Mouse (Mus musculus) hindbrain, embryonic 14.5 days (tissue): ENCODE measurements at regions not wholly inside any gene's neighbourhood (a gene's known extent, or its start where the extent isn't known, plus 50 kb on each side); places are given as distances from the start of the nearest gene placed in this dataset.
A peak's percentile ranks its signal among the peaks of the same experiment; 100 is the strongest.
"Not testable (repeated sequence)": the region's sequence is repeated elsewhere in the genome, so short reads cannot be mapped to it uniquely, and the experiment has no call there.

ENCODE experiments used
- ATAC-seq: fragments of 200-750 bp; cut with Nextera tagmentation; 2 replicates; pipeline ENCODE4 v1.8.0; 2017; ENCODE audit warnings: moderate number of reproducible peaks, mild to moderate bottlenecking, moderate TSS enrichment, moderate library complexity; ENCODE audit not compliant: low FRiP score
- DNase-seq: peaks from one replicate; pipeline ENCODE4 v3.0.0-alpha.2; 2015; ENCODE audit warnings: low spot score
- H3K27ac ChIP-seq: fragments of 300-500 bp; sonication (generic); 2 replicates; pipeline ENCODE4 v1.5.1; 2014; ENCODE audit warnings: mild to moderate bottlenecking, moderate library complexity
- H3K27me3 ChIP-seq: fragments of 300-500 bp; sonication (generic); 2 replicates; pipeline ENCODE4 v1.6.1; 2014; ENCODE audit warnings: mild to moderate bottlenecking, low read length, mixed read lengths; ENCODE audit not compliant: control insufficient read depth, insufficient read depth
- H3K36me3 ChIP-seq: fragments of 300-500 bp; sonication (generic); replicated peaks from 2 replicates; pipeline ENCODE4 v1.6.1; 2014; ENCODE audit not compliant: control insufficient read depth, insufficient read depth
- H3K4me1 ChIP-seq: fragments of 300-500 bp; sonication (generic); replicated peaks from 2 replicates; pipeline ENCODE4 v1.6.1; 2014; ENCODE audit warnings: antibody characterized with exemption, low read length, mixed read lengths; ENCODE audit not compliant: control insufficient read depth, insufficient read depth
- H3K4me2 ChIP-seq: fragments of 300-500 bp; sonication (generic); replicated peaks from 2 replicates; pipeline ENCODE4 v1.6.1; 2014; ENCODE audit warnings: mild to moderate bottlenecking, moderate library complexity
- H3K4me3 ChIP-seq: fragments of 300-500 bp; sonication (generic); replicated peaks from 2 replicates; pipeline ENCODE4 v1.5.1; 2014; ENCODE audit warnings: mild to moderate bottlenecking, low read length
- H3K9ac ChIP-seq: fragments of 300-500 bp; sonication (generic); 2 replicates; pipeline ENCODE4 v1.6.1; 2014
- H3K9me3 ChIP-seq: fragments of 300-500 bp; sonication (generic); 2 replicates; pipeline ENCODE4 v1.6.1; 2016; ENCODE audit warnings: low read length; ENCODE audit not compliant: control insufficient read depth
- WGBS: fragments of 180-500 bp; shearing (Covaris S2); extraction: QIAGEN DNeasy Blood & Tissue Kit; methylation state at CpG from one replicate; pipeline ENCODE4 v1.1.7; 2014; 5-methylcytosine and 5-hydroxymethylcytosine counted together

DNA sequence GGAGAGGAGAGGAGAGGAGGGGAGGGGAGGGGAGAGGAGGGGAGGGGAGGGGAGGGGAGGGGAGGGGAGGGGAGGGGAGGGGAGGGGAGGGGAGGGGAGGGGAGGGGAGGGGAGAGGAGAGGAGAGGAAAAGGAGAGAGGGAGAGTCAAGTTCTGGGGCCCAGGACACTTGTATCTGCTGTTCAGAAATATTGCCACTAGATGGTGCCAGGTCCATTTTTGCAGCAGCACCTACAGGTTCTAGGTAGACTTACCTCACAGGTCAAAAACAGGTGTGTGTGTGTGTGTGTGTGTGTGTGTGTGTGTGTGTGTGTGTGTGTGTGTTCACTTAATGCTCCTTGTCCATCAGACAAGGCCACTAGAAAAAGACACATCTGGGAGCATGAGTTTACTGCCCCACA is 172.5 kb upstream of the Irx4 start:
- H3K27ac ChIP-seq, ATAC-seq, H3K4me2 ChIP-seq, H3K9me3 ChIP-seq, H3K4me3 ChIP-seq, DNase-seq, H3K27me3 ChIP-seq, H3K4me1 ChIP-seq, H3K9ac ChIP-seq, H3K36me3 ChIP-seq: not testable (repeated sequence)

DNA sequence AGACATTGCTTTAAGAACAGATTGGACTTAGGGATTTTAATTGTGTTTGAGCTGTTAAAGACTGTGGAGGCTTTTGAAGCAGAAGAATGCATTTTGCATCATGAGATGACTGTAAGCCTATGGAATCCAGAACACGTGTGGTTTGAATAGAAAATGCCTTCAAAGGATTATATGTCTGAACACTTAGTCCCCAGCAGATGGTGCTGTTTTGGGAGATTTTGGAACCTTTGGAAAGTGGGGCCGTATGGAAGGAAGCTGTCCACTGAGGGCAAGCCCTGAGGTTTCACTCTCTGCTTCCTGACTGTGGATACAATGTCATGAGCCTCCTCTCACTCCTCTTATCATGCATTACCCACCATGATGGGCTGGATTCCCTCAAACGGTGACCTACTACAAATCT is 168.4 kb upstream of the Irx4 start:
- no peak for ATAC-seq
- DNase-seq, result no peak

DNA sequence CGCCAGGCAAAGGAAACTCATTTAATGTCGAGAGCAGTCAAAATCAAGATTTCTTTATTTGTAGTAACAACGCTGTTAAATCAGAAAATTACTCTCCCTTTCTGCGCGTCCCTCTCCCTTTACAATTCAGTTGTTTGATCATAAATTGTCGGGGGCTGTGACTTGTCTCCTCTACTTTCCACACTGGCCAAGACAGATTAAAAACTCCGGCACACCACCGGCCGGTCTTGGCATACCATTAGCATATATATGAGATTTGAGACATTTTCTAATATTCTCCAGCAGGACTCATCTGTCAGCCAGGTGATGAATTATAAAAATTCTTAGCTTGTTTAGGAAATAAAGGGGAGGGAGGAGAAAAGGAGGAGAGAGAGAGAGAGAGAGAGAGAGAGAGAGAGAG is 162.8 kb upstream of the Irx4 start:
- ATAC-seq (no peak), DNase-seq (no peak)
- H3K4me1 ChIP-seq, result 0 out of 2 replicates have a peak, but pooled peaks cover 4% of the 10 kb centered on the region
- H3K9me3 ChIP-seq, result no peaks in the 10 kb centered on the region
- H3K36me3 ChIP-seq, result no peaks in the 10 kb centered on the region
- H3K27me3 ChIP-seq, result no peaks in the 10 kb centered on the region
- H3K4me2 ChIP-seq, result no peak overlapping the region
- no peak overlapping the region for H3K9ac ChIP-seq
- H3K27ac ChIP-seq, result no peak overlapping the region
- 45% methylated on average over 9 of the region's 9 CpGs for WGBS
- H3K4me3 ChIP-seq, result no peak overlapping the region

More for the DNA sequence above, 168.4 kb upstream of the Irx4 start:
- H3K9ac ChIP-seq, result no peak overlapping the region
- H3K36me3 ChIP-seq, result no peaks in the 10 kb centered on the region
- 0 out of 2 replicates have a peak, but pooled peaks cover 2% of the 10 kb centered on the region for H3K4me1 ChIP-seq
- H3K27me3 ChIP-seq, result no peaks in the 10 kb centered on the region
- no peak overlapping the region for H3K27ac ChIP-seq
- WGBS, result 57% methylated on average over 3 of the region's 3 CpGs
- no peak overlapping the region for H3K4me2 ChIP-seq
- no peak overlapping the region for H3K4me3 ChIP-seq
- no peaks in the 10 kb centered on the region for H3K9me3 ChIP-seq

DNA sequence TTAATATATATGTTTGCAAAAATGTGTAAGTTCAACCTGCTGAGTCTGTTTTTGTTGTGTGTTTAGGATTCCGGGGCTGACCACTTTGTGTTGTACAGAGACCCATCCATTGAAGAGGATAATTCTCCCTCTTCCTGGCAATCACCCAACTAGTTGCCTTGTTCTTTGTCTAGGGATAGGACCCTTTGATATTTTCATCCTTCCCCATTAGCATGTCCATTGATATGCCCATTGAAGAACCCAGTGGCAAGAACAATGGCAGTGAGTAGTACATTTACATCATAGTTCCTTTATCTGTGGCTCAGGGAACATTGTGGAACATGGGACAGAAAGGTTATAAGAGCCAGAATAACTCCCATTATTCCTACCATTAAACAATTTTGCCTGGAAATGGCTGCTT is 160.9 kb upstream of the Irx4 start:
- WGBS, result 23% methylated on average over 1 of the region's 1 CpGs
- no peaks in the 10 kb centered on the region for H3K36me3 ChIP-seq
- H3K9ac ChIP-seq, result no peak overlapping the region

DNA sequence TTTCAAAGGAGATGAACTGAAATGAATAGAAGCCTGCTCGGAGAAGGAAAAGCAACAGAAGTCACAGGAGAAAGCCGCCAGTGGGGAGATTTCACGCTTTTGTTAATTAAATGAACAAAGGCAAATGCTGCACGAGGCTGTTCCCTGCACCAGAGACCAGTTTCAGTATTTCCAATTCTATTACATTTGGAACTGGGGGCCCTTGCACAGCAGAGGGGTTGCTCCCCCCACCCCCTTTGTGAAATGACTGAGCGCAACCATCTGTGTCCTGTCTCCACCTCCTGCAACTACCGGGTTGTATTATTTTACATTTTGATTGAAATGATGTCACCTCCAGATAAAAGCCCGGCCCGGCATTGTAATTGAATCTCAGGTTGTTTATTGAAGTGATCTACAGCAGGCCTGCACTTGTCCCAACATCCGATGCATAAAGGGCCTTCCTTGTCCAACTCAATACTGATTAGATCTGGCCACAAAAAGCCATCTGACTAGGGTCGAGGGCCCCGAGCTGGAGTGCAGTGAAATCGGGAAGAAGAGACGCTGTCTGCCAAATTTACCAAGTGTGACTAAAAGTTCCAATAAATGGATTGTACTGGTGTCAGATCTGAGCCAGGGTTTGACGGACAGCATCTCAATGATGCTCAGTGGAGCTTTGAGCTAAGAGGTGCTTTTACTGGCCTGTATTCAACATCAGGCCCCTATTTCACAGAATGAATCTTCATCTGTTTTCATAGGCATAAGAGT is 152.9 kb upstream of the Irx4 start:
- 21% methylated on average over 14 of the region's 14 CpGs for WGBS
- Histone ChIP-seq H3K9ac (no peak overlapping the region), H3K9me3 (no peaks in the 10 kb centered on the region), H3K36me3 (no peaks in the 10 kb centered on the region), H3K27ac (no peak overlapping the region), H3K4me3 (no peak overlapping the region), H3K4me2 (no peak overlapping the region), H3K27me3 (no peaks in the 10 kb centered on the region), H3K4me1 (no peaks in the 10 kb centered on the region)
- ATAC-seq (peak; percentile 82), DNase-seq (peak; percentile 49)

More for the DNA sequence above, 160.9 kb upstream of the Irx4 start:
- H3K9me3 ChIP-seq, result no peaks in the 10 kb centered on the region
- no peak for ATAC-seq
- H3K4me1 ChIP-seq, result 0 out of 2 replicates have a peak, but pooled peaks cover 4% of the 10 kb centered on the region
- H3K4me2 ChIP-seq, result no peak overlapping the region
- no peak overlapping the region for H3K27ac ChIP-seq
- H3K27me3 ChIP-seq, result no peaks in the 10 kb centered on the region
- no peak for DNase-seq
- H3K4me3 ChIP-seq, result no peak overlapping the region

DNA sequence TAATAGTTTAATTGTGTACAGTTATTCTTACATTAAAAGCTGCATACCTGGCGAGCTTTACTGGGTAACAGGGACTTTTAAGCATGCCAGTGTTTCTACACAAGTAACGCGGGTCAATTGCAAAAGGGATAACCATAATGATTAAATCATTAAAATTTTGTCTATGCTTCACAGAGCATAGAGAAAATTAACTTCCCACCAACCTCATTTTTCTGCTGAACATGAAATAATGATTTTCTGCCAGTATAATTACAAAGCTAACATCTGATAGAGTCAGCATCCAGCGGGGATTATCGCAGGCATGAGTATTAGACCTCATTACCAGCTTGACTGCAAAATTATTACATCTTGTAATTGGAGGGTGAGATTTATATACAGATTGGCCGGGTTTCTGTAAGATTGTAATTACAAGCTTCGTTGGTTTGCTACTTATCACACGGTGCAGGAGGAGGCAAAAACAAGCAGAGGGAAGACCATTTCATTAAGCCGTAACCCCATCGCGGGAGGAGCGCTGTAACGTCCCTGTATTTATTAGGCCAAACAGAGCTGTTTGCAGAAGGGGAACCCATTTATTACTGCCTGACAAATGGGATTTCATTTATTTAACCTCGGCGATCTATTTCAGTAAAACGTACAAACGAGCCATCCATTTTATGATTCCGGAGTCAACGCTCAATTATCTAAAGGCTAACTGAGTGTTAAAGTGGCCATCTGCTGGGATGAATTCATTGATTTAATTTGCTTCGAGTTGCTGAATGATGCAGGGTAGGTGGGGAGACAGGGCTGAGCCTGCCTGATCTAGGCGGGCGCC is 143.3 kb upstream of the Irx4 start:
- ATAC-seq, result peak; percentile 92
- peak overlapping the region; percentile 42 for H3K9ac ChIP-seq
- peaks cover 17% of the 10 kb centered on the region; the same call in 1 of the 2 replicates for H3K27me3 ChIP-seq
- peak overlapping the region; percentile 51 for H3K4me2 ChIP-seq
- 25% methylated on average over 22 of the region's 22 CpGs for whole genome bisulfite sequencing
- H3K36me3 ChIP-seq, result no peaks in the 10 kb centered on the region
- DNase-seq, result peak; percentile 69
- H3K4me1 ChIP-seq, result peaks cover 18% of the 10 kb centered on the region; the same call in 1 of the 2 replicates
- peak overlapping the region; percentile 19 for H3K4me3 ChIP-seq
- no peaks in the 10 kb centered on the region for H3K9me3 ChIP-seq
- H3K27ac ChIP-seq, result peak overlapping the region; percentile 80

DNA sequence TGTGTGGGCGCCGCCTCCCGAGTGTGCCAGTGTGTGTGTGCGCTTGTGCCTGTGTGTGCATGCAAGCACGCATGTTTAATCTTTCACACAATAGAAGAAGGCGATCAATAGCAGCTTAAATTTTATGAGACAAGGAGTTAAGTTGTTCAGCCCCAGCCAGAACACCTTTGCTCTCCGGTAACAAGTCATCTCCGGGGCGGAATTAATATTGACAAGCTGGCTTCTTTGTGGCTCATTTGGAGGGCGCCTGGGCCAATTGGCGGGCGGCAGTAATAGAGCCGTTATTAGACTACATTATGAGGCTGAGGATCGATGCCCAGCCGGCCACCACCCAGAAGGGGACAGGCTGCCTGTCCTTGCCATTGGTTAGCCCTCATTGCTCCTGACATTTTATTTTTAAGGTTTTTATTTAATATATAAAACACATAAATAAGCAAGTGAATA is 142.6 kb upstream of the Irx4 start:
- peaks cover 18% of the 10 kb centered on the region; the same call in 1 of the 2 replicates for H3K4me1 ChIP-seq
- no peak for DNase-seq
- H3K27ac ChIP-seq, result peak overlapping the region; percentile 80
- H3K9me3 ChIP-seq, result no peaks in the 10 kb centered on the region
- peak; percentile 21; the same call in 1 of the 2 replicates for ATAC-seq
- peaks cover 15% of the 10 kb centered on the region; the same call in 1 of the 2 replicates for H3K27me3 ChIP-seq
- WGBS, result 36% methylated on average over 15 of the region's 15 CpGs
- H3K4me3 ChIP-seq, result peak overlapping the region; percentile 19
- H3K4me2 ChIP-seq, result peak overlapping the region; percentile 51
- peak overlapping the region; percentile 42 for H3K9ac ChIP-seq
- no peaks in the 10 kb centered on the region for H3K36me3 ChIP-seq

DNA sequence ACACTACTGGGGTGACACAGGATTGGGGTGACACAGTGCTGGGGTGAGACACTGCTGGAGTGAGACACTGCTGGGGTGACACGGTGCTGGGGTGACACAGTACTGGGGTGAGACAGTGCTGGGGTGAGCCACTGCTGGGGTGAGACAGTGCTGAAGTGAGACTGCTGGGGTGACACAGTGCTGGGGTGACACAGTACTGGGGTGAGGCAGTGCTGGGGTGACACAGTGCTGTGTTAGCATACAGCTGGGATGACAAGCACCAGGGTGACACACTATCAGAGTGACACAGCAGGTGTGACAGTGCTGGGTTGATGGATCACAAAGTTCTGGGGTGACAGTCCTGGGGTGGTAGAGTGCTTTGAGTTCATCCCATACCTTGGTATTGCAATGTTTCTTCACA is 137.3 kb upstream of the Irx4 start:
- H3K9me3 ChIP-seq, result no peaks in the 10 kb centered on the region
- H3K4me1 ChIP-seq, result 0 out of 2 replicates have a peak, but pooled peaks cover 6% of the 10 kb centered on the region
- H3K27ac ChIP-seq, result no peak overlapping the region
- H3K36me3 ChIP-seq, result no peaks in the 10 kb centered on the region
- no peak for DNase-seq
- H3K9ac ChIP-seq, result no peak overlapping the region
- H3K4me2 ChIP-seq, result no peak overlapping the region
- peak; percentile 53; the same call in 1 of the 2 replicates for ATAC-seq
- no peaks in the 10 kb centered on the region for H3K27me3 ChIP-seq
- H3K4me3 ChIP-seq, result no peak overlapping the region
- 85% methylated on average over 1 of the region's 1 CpGs for WGBS

DNA sequence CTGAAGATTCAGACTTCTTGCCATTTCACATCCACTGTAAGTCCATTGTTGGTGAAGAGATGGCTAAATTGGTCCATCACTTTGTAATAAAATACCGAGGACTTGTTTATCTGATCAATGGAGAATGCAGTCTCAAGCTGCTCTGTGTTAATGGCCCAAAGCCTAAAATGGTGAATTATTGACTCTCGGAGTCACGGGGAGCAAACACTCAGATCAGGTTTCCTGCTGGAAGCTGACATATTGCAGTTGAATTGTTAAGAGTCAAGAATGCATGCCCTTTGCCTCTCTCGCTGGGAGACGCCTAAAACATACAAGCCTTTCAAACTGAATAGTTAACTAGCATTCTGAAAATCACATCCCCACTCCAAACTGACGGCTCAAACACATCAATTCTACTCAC is 129.0 kb upstream of the Irx4 start:
- Histone ChIP-seq H3K4me1 (no peaks in the 10 kb centered on the region), H3K36me3 (no peaks in the 10 kb centered on the region), H3K4me3 (no peak overlapping the region), H3K4me2 (no peak overlapping the region), H3K27ac (no peak overlapping the region), H3K27me3 (no peaks in the 10 kb centered on the region), H3K9me3 (no peaks in the 10 kb centered on the region), H3K9ac (no peak overlapping the region)
- WGBS, result 41% methylated on average over 6 of the region's 6 CpGs
- DNase-seq (no peak), ATAC-seq (no peak)
